Mouse (Mus musculus) heart, postnatal 14 days (tissue): ENCODE data around the gene Gm10184. TPM values are rescaled to one million over a fixed set of nuclear protein-coding genes. Genes with fewer than 3 reads are reported as not detected.
"Not testable (repeated sequence)": the region's sequence is repeated elsewhere in the genome, so short reads cannot be mapped to it uniquely, and the experiment has no call there.

Experiments
- DNase-seq, 2 experiments: peaks; one replicate each; pipeline ENCODE4 v3.0.0; 2021 to 2022
- intact Hi-C: fragments of 180-260 bp; cut with DNase I; formaldehyde crosslinking; loops from one replicate; pipeline ENCODE4 v1.15.1; 2025
- long read RNA-seq, 2 experiments: library from polyadenylated mRNA; stranded (forward); transcript quantifications; one replicate each; pipeline ENCODE4 v2.0.0; 2021
- total RNA-seq, 2 experiments: library from RNA; stranded (reverse); gene quantifications; 2 replicates each; pipeline ENCODE4 v1.2.3; 2021

Gene Gm10184
- 10 to 100 TPM; 64.1 to 69.1 TPM for total RNA-seq
- long read RNA-seq, experiment 1, partial matches to known transcripts = 0 of 2 reads
- long read RNA-seq, experiment 1, other reads (novel, unspliced or antisense) = 0 of 2 reads
- long read RNA-seq, experiment 2, partial matches to known transcripts = 0 of 3 reads
- long read RNA-seq, experiment 2, other reads (novel, unspliced or antisense) = 0 of 3 reads

GRCm38 (mm10) chr17:89910349-89910748 lies at the start of gene Gm10184:
Gene Gm10184, minus strand, starts transcription at chr17:89910449.
- DNase-seq = no peak
- intact Hi-C loops = no loop called here

GRCm38 (mm10) chr17:89933950-89934349 lies 23.7 kb upstream of the Gm10184 start:
- DNase-seq = no peak
- intact Hi-C loops = no loop called here

- intact Hi-C loops = no loop called here
Observed at GRCm38 (mm10) chr17:89907686-89908085, 2.6 kb downstream of the Gm10184 start.

GRCm38 (mm10) chr17:89904701-89905100 lies 5.5 kb downstream of the Gm10184 start:
- DNase-seq = not testable (repeated sequence)

More at GRCm38 (mm10) chr17:89907686-89908085, 2.6 kb downstream of the Gm10184 start:
- DNase-seq = no peak

DNA sequence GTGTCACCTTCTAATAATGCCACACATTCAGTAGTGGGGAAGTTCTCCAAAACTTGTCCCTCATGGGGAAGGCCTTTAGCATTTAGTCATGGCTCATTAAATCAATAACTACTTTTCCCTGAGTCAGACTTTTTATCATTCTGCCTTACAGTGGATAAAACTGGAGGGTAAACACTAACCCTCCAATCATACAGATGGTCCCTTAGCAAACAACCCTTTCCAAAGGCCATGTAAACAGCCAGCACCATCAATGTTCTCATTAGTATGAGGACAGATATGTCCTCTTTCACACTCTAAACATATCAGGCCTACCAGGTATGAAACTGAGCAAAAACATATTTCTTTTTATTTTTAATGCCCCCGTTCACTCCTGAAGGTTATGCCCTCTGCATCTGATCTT lies 7.5 kb downstream of the Gm10184 start:
- DNase-seq = no peak
- intact Hi-C loops = no loop called here

More at GRCm38 (mm10) chr17:89904701-89905100, 5.5 kb downstream of the Gm10184 start:
- intact Hi-C loops = not testable (repeated sequence)

GRCm38 (mm10) chr17:89900610-89901009 lies 9.6 kb downstream of the Gm10184 start:
- intact Hi-C loops = no loop called here

GRCm38 (mm10) chr17:89899813-89900212 lies 10.4 kb downstream of the Gm10184 start:
- intact Hi-C loops = no loop called here
- no peak for DNase-seq

More at GRCm38 (mm10) chr17:89900610-89901009, 9.6 kb downstream of the Gm10184 start:
- DNase-seq = no peak

- intact Hi-C loops = no loop called here
Observed at GRCm38 (mm10) chr17:89864996-89865395, 45.3 kb downstream of the Gm10184 start.

More at GRCm38 (mm10) chr17:89864996-89865395, 45.3 kb downstream of the Gm10184 start:
- DNase-seq = no peak
